Mouse (Mus musculus): ENCODE measurements around the gene Amot. TPM values are rescaled to one million over a fixed set of nuclear protein-coding genes. Genes with fewer than 3 reads are reported as not detected.

The Amot gene
- polyA plus RNA-seq, 1 experiment from 2014 or later: 15.5 TPM

DNA sequence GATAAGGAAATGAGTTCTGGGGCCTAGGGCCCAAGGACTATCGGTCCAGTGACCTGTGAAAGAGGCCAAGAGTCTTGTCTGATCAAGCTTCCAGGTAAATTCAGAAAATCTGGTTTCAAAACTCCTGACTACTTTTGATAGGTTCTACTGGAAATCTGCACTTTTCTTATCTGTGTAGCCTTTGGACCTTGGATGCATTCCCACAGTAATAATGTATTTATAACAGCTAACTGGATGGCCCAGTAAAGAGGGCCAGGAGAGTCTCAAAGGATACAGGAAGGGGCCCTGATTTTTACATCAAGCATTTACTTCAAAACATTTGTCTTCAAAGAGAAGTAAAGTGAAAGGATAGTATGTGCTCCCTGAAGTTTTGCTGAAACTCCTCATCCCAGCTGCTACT, 90.7 kb downstream of the Amot start:
- WGBS: 85% methylated on average over 1 of the region's 1 CpGs
- Histone ChIP-seq H3K9me3 (no peaks in the 10 kb centered on the region), H3K27me3 (0 out of 2 replicates have a peak, but pooled peaks cover 8% of the 10 kb centered on the region)

DNA sequence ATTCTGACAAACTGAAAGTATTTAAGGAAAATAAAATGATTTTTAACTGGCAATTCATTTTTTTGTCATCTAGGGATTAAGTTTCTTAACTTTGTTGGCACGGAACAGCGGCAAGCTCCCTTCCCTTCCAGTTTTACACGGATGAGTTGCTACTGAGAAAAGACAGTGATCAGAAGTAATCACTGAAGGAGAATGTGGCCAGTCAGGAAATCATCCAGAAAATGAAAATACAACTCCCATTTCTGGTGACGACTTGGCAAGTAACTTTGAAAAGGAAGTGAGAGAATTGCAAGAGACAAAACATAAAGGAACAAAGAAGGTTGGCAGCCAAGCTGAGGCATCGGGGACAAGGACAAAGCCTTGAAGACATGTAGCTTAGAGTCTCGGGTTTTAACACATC, 93.6 kb downstream of the Amot start:
- Histone ChIP-seq H3K9me3 (no peaks in the 10 kb centered on the region), H3K36me3 (replicated peaks) (no peaks in the 10 kb centered on the region), H3K4me1 (no peaks in the 10 kb centered on the region), H3K27ac (no peak overlapping the region), H3K4me2 (no peak overlapping the region), H3K4me3 (replicated peaks) (no peak overlapping the region), H3K9ac (no peak overlapping the region), H3K27me3 (0 out of 2 replicates have a peak, but pooled peaks cover 4% of the 10 kb centered on the region)
- 33% methylated on average over 6 of the region's 6 CpGs for WGBS
- no peak for ATAC-seq (ENCODE audit: low FRiP score)

More for the DNA sequence above, 90.7 kb downstream of the Amot start:
- no peak for ATAC-seq (ENCODE audit: low FRiP score)
- no peak overlapping the region for H3K4me3 ChIP-seq (replicated peaks)
- H3K4me2 ChIP-seq: no peak overlapping the region
- H3K36me3 ChIP-seq (replicated peaks): no peaks in the 10 kb centered on the region
- H3K4me1 ChIP-seq: no peaks in the 10 kb centered on the region
- no peak overlapping the region for H3K9ac ChIP-seq
- no peak overlapping the region for H3K27ac ChIP-seq

GRCm38 (mm10) chrX:145406052-145406451, 98.9 kb downstream of the Amot start:
- ATAC-seq (ENCODE audit: low FRiP score): no peak
- Histone ChIP-seq H3K4me2 (no peak overlapping the region), H3K4me1 (no peaks in the 10 kb centered on the region), H3K9me3 (no peaks in the 10 kb centered on the region), H3K4me3 (replicated peaks) (no peak overlapping the region), H3K27ac (no peak overlapping the region), H3K27me3 (peaks cover 4% of the 10 kb centered on the region; the same call in 1 of the 2 replicates), H3K36me3 (replicated peaks) (no peaks in the 10 kb centered on the region), H3K9ac (no peak overlapping the region)
- 69% methylated on average over 4 of the region's 4 CpGs for WGBS

DNA sequence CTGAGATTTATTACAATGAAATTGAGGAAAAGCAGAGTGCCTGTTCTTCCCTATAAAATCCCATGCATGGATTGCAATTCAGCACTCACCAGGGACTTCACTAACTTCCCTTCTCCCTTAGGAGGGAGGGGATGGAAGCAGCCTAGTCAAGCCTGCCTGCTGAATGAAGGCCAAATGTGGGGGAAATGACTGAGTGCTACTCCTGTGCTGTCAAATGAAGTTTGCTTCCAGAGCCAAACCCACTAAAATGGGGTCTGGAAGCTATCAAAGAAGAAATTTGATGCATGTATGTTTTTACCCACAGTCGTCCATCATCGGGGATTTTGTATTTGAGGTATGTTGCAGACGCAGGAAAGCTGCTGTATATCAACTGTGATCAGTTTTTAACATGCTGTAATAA, 103.1 kb downstream of the Amot start:
- H3K9ac ChIP-seq: no peak overlapping the region
- no peak overlapping the region for H3K4me3 ChIP-seq (replicated peaks)
- whole genome bisulfite sequencing: 85% methylated on average over 3 of the region's 3 CpGs
- peaks cover 4% of the 10 kb centered on the region; the same call in 1 of the 2 replicates for H3K27me3 ChIP-seq
- H3K27ac ChIP-seq: no peak overlapping the region
- no peaks in the 10 kb centered on the region for H3K4me1 ChIP-seq
- no peaks in the 10 kb centered on the region for H3K9me3 ChIP-seq
- no peak overlapping the region for H3K4me2 ChIP-seq
- no peak for ATAC-seq (ENCODE audit: low FRiP score)
- H3K36me3 ChIP-seq (replicated peaks): no peaks in the 10 kb centered on the region

- no peak overlapping the region for H3K4me3 ChIP-seq (replicated peaks)
- H3K4me1 ChIP-seq: no peaks in the 10 kb centered on the region
- ATAC-seq (ENCODE audit: low FRiP score): no peak
- H3K36me3 ChIP-seq (replicated peaks): no peaks in the 10 kb centered on the region
- H3K27me3 ChIP-seq: peaks cover 4% of the 10 kb centered on the region; the same call in 1 of the 2 replicates
- no peak overlapping the region for H3K4me2 ChIP-seq
- H3K9me3 ChIP-seq: no peaks in the 10 kb centered on the region
- no peak overlapping the region for H3K27ac ChIP-seq
- 23% methylated on average over 1 of the region's 1 CpGs for WGBS
- H3K9ac ChIP-seq: no peak overlapping the region
Observed at GRCm38 (mm10) chrX:145399236-145399635, 105.7 kb downstream of the Amot start.

Other genes with a start within 250 kb of the Amot start
- 0.27 and 0.37 TPM in 2 replicates for gene Lhfpl1, start 156.1 kb downstream of the Amot start, polyA plus RNA-seq (2016; fragmentation: Nextera tagmentation; extraction: Ambion mirVana)

Measured in forebrain, embryonic 12.5 days (tissue).